Mouse (Mus musculus): ENCODE data around the gene Gid4.

Gene Gid4

GRCm38 (mm10) chr11:60416963-60417716 is at the start of gene Gid4:
Gene Gid4, plus strand, starts transcription at chr11:60417145.
- DNase-seq = peak; percentile 99

- DNase-seq = no peak
Observed at GRCm38 (mm10) chr11:60367256-60367655, 49.7 kb upstream of the Gid4 start.

GRCm38 (mm10) chr11:60368909-60369308 is 48.0 kb upstream of the Gid4 start:
- DNase-seq = no peak

- DNase-seq = no peak
Observed at GRCm38 (mm10) chr11:60369448-60369847, 47.5 kb upstream of the Gid4 start.

- DNase-seq = no peak
Observed at GRCm38 (mm10) chr11:60370431-60370830, 46.5 kb upstream of the Gid4 start.

GRCm38 (mm10) chr11:60374481-60374880 is 42.5 kb upstream of the Gid4 start:
- DNase-seq = no peak

GRCm38 (mm10) chr11:60383518-60383917 is 33.4 kb upstream of the Gid4 start:
- DNase-seq = no peak

- DNase-seq = no peak
Observed at GRCm38 (mm10) chr11:60384762-60385421, 32.1 kb upstream of the Gid4 start.

GRCm38 (mm10) chr11:60385946-60386345 is 31.0 kb upstream of the Gid4 start:
- no peak for DNase-seq

GRCm38 (mm10) chr11:60387944-60388343 is 29.0 kb upstream of the Gid4 start:
- DNase-seq = no peak

- no peak for DNase-seq
Observed at GRCm38 (mm10) chr11:60391346-60391745, 25.6 kb upstream of the Gid4 start.

GRCm38 (mm10) chr11:60396546-60396945 is 20.4 kb upstream of the Gid4 start:
- peak; percentile 52 for DNase-seq

- no peak for DNase-seq
Observed at GRCm38 (mm10) chr11:60397172-60397571, 19.8 kb upstream of the Gid4 start.

GRCm38 (mm10) chr11:60406606-60407005 is 10.3 kb upstream of the Gid4 start:
- no peak for DNase-seq

GRCm38 (mm10) chr11:60412173-60412572 is 4.8 kb upstream of the Gid4 start:
- peak; percentile 83 for DNase-seq

- DNase-seq = no peak
Observed at GRCm38 (mm10) chr11:60412921-60413320, 4.0 kb upstream of the Gid4 start.

- DNase-seq = no peak
Observed at GRCm38 (mm10) chr11:60416590-60416962, 369 bp upstream of the Gid4 start.

GRCm38 (mm10) chr11:60417717-60418472 is 950 bp downstream of the Gid4 start, which contains the start of gene Atpaf2:
Gene Atpaf2, minus strand, starts transcription at chr11:60418457.
- DNase-seq = no peak

- DNase-seq = no peak
Observed at GRCm38 (mm10) chr11:60418473-60418803, 1.5 kb downstream of the Gid4 start.

GRCm38 (mm10) chr11:60422046-60422668 is 5.2 kb downstream of the Gid4 start:
- no peak for DNase-seq

GRCm38 (mm10) chr11:60423006-60423405 is 6.1 kb downstream of the Gid4 start:
- DNase-seq = no peak

- DNase-seq = no peak
Observed at GRCm38 (mm10) chr11:60426417-60426816, 9.5 kb downstream of the Gid4 start.

GRCm38 (mm10) chr11:60427628-60428027 is 10.7 kb downstream of the Gid4 start:
- no peak for DNase-seq
